Mouse (Mus musculus): ENCODE data around the gene Cd207.

DNA sequence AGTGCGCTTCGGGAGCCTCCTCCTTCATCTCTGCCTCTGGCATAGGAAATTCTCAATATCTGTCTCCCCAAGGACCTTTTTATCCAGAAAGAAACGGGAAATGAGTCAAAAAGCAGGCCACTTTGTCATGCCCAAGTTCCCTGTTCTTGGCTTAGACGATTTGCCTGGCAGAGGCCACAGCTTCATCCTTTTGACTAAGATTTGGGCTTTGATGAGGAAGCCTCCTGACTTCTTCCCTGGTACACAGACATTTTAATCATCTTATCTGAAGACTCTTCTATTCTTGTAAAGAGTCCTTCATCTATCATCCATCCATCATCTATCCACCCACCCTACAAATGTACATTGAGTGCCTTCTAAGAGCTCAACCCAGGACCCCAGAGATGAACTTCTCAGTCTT is at the start of gene Cd207:
- TF ChIP-seq CTCF (IDR thresholded peaks at IDR 0.05) (no peak), POLR2A (IDR thresholded peaks at IDR 0.05; ENCODE audit: insufficient read depth, low read depth, low read length) (no peak), EP300 (IDR thresholded peaks at IDR 0.05; ENCODE audit: insufficient read depth, low read depth, low read length) (no peak)

Measured in heart, adult 2 months (tissue).